Mouse (Mus musculus): ENCODE results near the gene Adck1. TPM values are rescaled to one million over a fixed set of nuclear protein-coding genes. Genes with fewer than 3 reads are reported as not detected.
"Not testable (repeated sequence)": the region's sequence is repeated elsewhere in the genome, so short reads cannot be mapped to it uniquely, and the experiment has no call there.

Gene Adck1
- 13.6 and 13.7 TPM in 2 replicates for polyA plus RNA-seq (2011; ENCODE audit: insufficient read depth, insufficient read length, low read depth, missing spikeins)

GRCm38 (mm10) chr12:88360441-88361119 lies at the start of gene Adck1:
Gene Adck1, plus strand, starts transcription at chr12:88360554.
- H3K4me1 ChIP-seq (ENCODE audit: control insufficient read depth, insufficient read depth, low read length) = no peaks in the 10 kb centered on the region
- H3K9ac ChIP-seq (ENCODE audit: low read depth, poor library complexity, severe bottlenecking) = peak within 1 kb of the TSS; percentile 11
- TF ChIP-seq CTCF (IDR thresholded peaks at IDR 0.05; ENCODE audit: low read depth, low read length) (no peak), POLR2A (IDR thresholded peaks at IDR 0.05; ENCODE audit: insufficient read depth, low read length) (no peak), EP300 (IDR thresholded peaks at IDR 0.05; ENCODE audit: insufficient read depth, low read depth, low read length) (no peak)
- H3K27me3 ChIP-seq (ENCODE audit: control insufficient read depth, insufficient read depth, low read length, poor library complexity, severe bottlenecking) = no peaks in the 10 kb centered on the region; the same call in 1 of the 2 replicates
- H3K36me3 ChIP-seq (ENCODE audit: control insufficient read depth, insufficient read depth, low read length, poor library complexity, severe bottlenecking) = no peaks in the 10 kb centered on the region
- H3K9me3 ChIP-seq (replicated peaks; ENCODE audit: control insufficient read depth, insufficient read depth, low read length, poor library complexity, severe bottlenecking) = no peaks in the 10 kb centered on the region
- H3K4me3 ChIP-seq (ENCODE audit: low read depth, low read length) = peak within 1 kb of the TSS; percentile 76
- H3K27ac ChIP-seq (ENCODE audit: insufficient read depth, low read length) = no peak within 1 kb of the TSS

GRCm38 (mm10) chr12:88314556-88314955 lies 45.8 kb upstream of the Adck1 start:
- no peak overlapping the region for H3K9ac ChIP-seq (ENCODE audit: low read depth, poor library complexity, severe bottlenecking)
- peaks cover 3% of the 10 kb centered on the region; the same call in 1 of the 2 replicates for H3K9me3 ChIP-seq (replicated peaks; ENCODE audit: control insufficient read depth, insufficient read depth, low read length, poor library complexity, severe bottlenecking)
- H3K4me1 ChIP-seq (ENCODE audit: control insufficient read depth, insufficient read depth, low read length) = no peaks in the 10 kb centered on the region
- H3K27me3 ChIP-seq (ENCODE audit: control insufficient read depth, insufficient read depth, low read length, poor library complexity, severe bottlenecking) = no peaks in the 10 kb centered on the region
- no peak overlapping the region for H3K4me3 ChIP-seq (ENCODE audit: low read depth, low read length)
- TF ChIP-seq CTCF (IDR thresholded peaks at IDR 0.05; ENCODE audit: low read depth, low read length) = no peak
- H3K36me3 ChIP-seq (ENCODE audit: control insufficient read depth, insufficient read depth, low read length, poor library complexity, severe bottlenecking) = no peaks in the 10 kb centered on the region
- no peak overlapping the region for H3K27ac ChIP-seq (ENCODE audit: insufficient read depth, low read length)

DNA sequence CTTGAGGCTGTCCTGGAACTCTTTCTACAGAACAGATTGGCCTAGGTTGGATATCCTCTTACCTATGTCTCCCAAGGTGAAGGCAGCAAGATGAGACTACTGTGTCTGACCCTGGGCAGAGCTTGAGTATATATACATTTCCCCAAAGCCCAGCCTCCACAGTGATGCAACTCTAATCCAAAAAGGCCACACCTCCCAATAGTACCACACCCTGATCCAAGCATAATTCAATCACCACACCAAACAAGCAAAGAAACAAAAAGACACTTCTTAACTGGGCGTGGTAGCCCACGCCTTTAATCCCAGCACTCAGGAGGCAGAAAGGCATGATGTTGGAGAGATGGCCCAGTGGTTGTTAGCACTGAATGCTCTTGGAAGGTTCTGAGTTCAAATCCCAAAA lies 36.4 kb upstream of the Adck1 start, which contains the start of gene Gm5039:
Gene Gm5039 (minus strand): TSS at position 101 of the 400 bp plus-strand sequence.
- H3K27me3 ChIP-seq (ENCODE audit: control insufficient read depth, insufficient read depth, low read length, poor library complexity, severe bottlenecking); H3K4me3 ChIP-seq (ENCODE audit: low read depth, low read length); H3K9ac ChIP-seq (ENCODE audit: low read depth, poor library complexity, severe bottlenecking); H3K27ac ChIP-seq (ENCODE audit: insufficient read depth, low read length); H3K4me1 ChIP-seq (ENCODE audit: control insufficient read depth, insufficient read depth, low read length); H3K36me3 ChIP-seq (ENCODE audit: control insufficient read depth, insufficient read depth, low read length, poor library complexity, severe bottlenecking); H3K9me3 ChIP-seq (replicated peaks; ENCODE audit: control insufficient read depth, insufficient read depth, low read length, poor library complexity, severe bottlenecking): not testable (repeated sequence)

DNA sequence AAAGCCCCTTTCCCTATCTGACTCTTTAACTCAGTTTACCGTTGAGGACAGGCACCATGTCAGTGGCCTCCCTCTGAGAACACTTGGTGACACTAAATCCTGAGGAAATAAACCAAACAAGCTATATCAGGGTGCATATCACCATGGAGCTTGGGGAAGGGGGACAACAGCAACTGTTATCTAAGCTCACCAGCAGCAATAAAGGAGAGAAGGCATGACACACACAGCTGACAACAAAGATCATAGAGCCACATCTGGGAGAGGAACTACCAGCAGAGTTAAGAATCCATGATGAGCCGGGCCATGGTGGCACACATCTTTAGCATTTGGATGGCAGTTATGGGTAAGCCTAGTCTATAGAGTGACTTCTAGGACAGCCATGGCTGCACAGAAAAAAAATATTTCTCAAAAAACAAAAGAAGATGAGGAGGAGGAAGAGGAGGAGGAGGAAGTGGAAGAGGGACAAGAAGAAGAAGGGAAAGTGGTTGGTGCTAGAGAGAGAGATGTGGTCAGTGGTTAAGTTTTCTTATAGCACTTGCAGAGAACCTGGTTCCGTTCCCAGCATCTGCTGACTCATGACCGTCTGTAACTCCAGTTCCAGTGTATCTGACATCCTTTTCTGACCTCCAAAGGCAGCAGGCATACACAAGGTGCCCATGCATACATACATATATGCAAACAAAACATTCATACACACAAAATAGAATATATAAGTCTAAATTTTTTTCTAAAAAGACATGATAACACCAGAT lies 23.5 kb upstream of the Adck1 start:
- H3K9me3 ChIP-seq (replicated peaks; ENCODE audit: control insufficient read depth, insufficient read depth, low read length, poor library complexity, severe bottlenecking); H3K4me3 ChIP-seq (ENCODE audit: low read depth, low read length); H3K27ac ChIP-seq (ENCODE audit: insufficient read depth, low read length); H3K4me1 ChIP-seq (ENCODE audit: control insufficient read depth, insufficient read depth, low read length); H3K27me3 ChIP-seq (ENCODE audit: control insufficient read depth, insufficient read depth, low read length, poor library complexity, severe bottlenecking); H3K36me3 ChIP-seq (ENCODE audit: control insufficient read depth, insufficient read depth, low read length, poor library complexity, severe bottlenecking); H3K9ac ChIP-seq (ENCODE audit: low read depth, poor library complexity, severe bottlenecking): not testable (repeated sequence)

- not testable (repeated sequence) for H3K27ac ChIP-seq (ENCODE audit: insufficient read depth, low read length); H3K4me1 ChIP-seq (ENCODE audit: control insufficient read depth, insufficient read depth, low read length)
Measured at GRCm38 (mm10) chr12:88341286-88341685, 19.1 kb upstream of the Adck1 start.

DNA sequence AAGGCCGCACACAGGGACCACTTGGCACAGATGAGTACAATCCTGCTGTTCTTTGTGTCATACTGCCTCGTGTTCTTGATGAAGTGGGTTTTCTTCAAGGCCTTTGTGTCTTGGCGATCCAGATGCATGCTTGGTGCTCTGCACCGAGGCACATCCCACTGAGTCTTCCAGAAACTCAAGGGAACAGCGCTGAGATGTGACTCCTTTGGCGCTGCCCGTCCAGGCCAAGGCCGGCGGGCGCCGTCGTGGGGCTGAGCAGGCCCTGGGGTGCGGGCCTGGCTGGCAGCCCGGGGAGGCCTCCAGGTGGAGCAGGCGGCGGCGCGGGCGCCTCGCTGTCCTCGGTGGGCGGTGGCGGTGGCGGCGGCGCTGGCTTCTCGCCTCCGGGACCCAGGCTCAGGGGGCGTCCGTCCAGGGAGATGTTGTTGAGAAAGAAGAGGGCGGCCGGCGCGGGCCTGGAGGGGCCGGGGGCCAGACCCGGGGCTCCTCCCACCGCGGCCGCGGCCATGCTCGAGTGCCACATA lies 6.1 kb upstream of the Adck1 start:
- H3K27me3 ChIP-seq (ENCODE audit: control insufficient read depth, insufficient read depth, low read length, poor library complexity, severe bottlenecking) = no peaks in the 10 kb centered on the region
- peak overlapping the region; percentile 87 for H3K9ac ChIP-seq (ENCODE audit: low read depth, poor library complexity, severe bottlenecking)
- no peaks in the 10 kb centered on the region for H3K4me1 ChIP-seq (ENCODE audit: control insufficient read depth, insufficient read depth, low read length)
- H3K9me3 ChIP-seq (replicated peaks; ENCODE audit: control insufficient read depth, insufficient read depth, low read length, poor library complexity, severe bottlenecking) = no peaks in the 10 kb centered on the region
- H3K36me3 ChIP-seq (ENCODE audit: control insufficient read depth, insufficient read depth, low read length, poor library complexity, severe bottlenecking) = no peaks in the 10 kb centered on the region
- TF ChIP-seq EP300 (IDR thresholded peaks at IDR 0.05; ENCODE audit: insufficient read depth, low read depth, low read length) = no peak
- H3K4me3 ChIP-seq (ENCODE audit: low read depth, low read length) = peak overlapping the region; percentile 66
- H3K27ac ChIP-seq (ENCODE audit: insufficient read depth, low read length) = no peak overlapping the region

More at GRCm38 (mm10) chr12:88341286-88341685, 19.1 kb upstream of the Adck1 start:
- H3K9me3 ChIP-seq (replicated peaks; ENCODE audit: control insufficient read depth, insufficient read depth, low read length, poor library complexity, severe bottlenecking) = peaks cover 29% of the 10 kb centered on the region
- not testable (repeated sequence) for H3K4me3 ChIP-seq (ENCODE audit: low read depth, low read length); H3K27me3 ChIP-seq (ENCODE audit: control insufficient read depth, insufficient read depth, low read length, poor library complexity, severe bottlenecking); H3K36me3 ChIP-seq (ENCODE audit: control insufficient read depth, insufficient read depth, low read length, poor library complexity, severe bottlenecking); H3K9ac ChIP-seq (ENCODE audit: low read depth, poor library complexity, severe bottlenecking)

Data from ES-Bruce4 (cell line).